Mouse (Mus musculus) kidney, adult 2 months (tissue): ENCODE measurements at regions not wholly inside any gene's neighbourhood (a gene's known extent, or its start where the extent isn't known, plus 50 kb on each side); places are given as distances from the start of the nearest gene placed in this dataset.

Experiments
- CTCF ChIP-seq: fragments of 200-500 bp; conservative IDR thresholded peaks from 2 replicates; pipeline ENCODE4 v1.5.1; 2011; ENCODE audit warnings: low read depth, mild to moderate bottlenecking, control low read depth, low read length, moderate library complexity, mixed read lengths; ENCODE audit not compliant: insufficient read depth, insufficient read length
- POLR2A ChIP-seq: fragments of 200-500 bp; IDR thresholded peaks from one replicate; pipeline ENCODE4 v1.6.1; 2011; ENCODE audit warnings: low read depth, low read length, control low read depth

DNA sequence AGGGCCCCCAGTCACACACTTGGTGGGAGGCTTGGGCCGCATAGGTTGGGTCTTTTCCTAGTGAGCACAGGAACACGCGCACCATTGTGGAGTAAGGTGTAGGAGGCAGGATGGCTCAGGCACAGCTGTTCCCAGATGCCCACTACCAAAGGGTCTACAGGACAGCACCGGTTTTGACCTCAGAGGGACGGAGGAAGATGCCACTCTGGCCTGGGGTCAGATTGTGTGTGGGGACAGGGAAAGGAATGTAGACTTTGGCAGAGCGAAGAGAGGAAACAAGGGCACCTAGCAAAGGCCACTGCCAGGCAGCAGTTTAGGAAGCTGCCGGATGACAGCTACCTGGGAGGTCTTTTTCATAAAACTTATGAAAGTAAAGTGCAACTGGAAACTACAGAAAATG is 73.5 kb upstream of the Slc25a13 start:
- TF ChIP-seq POLR2A (no peak), CTCF (no peak)
